Mouse (Mus musculus) ES-Bruce4 (cell line): Measurements from ENCODE around the gene Cdc26. TPM values are rescaled to one million over a fixed set of nuclear protein-coding genes. Genes with fewer than 3 reads are reported as not detected.

Experiments
- H3K27ac ChIP-seq: 2 replicates; pipeline ENCODE4 v1.5.1; 2012; ENCODE audit warnings: low read length, inconsistent platforms; ENCODE audit not compliant: insufficient read depth
- H3K27me3 ChIP-seq: 2 replicates; pipeline ENCODE4 v1.6.1; 2012; ENCODE audit warnings: mild to moderate bottlenecking, low read length, inconsistent platforms; ENCODE audit not compliant: control insufficient read depth, poor library complexity, insufficient read depth, severe bottlenecking
- H3K36me3 ChIP-seq: 2 replicates; pipeline ENCODE4 v1.6.1; 2012; ENCODE audit warnings: inconsistent platforms, mild to moderate bottlenecking, low read length, moderate library complexity; ENCODE audit not compliant: control insufficient read depth, poor library complexity, insufficient read depth, severe bottlenecking
- H3K4me1 ChIP-seq: one replicate; pipeline ENCODE4 v1.8.1; 2011; ENCODE audit warnings: low read length; ENCODE audit not compliant: control insufficient read depth, insufficient read depth
- H3K4me3 ChIP-seq: 2 replicates; pipeline ENCODE4 v1.5.1; 2011; ENCODE audit warnings: low read depth, mild to moderate bottlenecking, low read length
- H3K9ac ChIP-seq: 2 replicates; pipeline ENCODE4 v1.6.1; 2012; ENCODE audit warnings: low read depth, mild to moderate bottlenecking, inconsistent platforms; ENCODE audit not compliant: poor library complexity, severe bottlenecking
- H3K9me3 ChIP-seq: replicated peaks from 2 replicates; pipeline ENCODE4 v1.6.1; 2012; ENCODE audit warnings: mild to moderate bottlenecking, low read length, inconsistent platforms; ENCODE audit not compliant: control insufficient read depth, poor library complexity, insufficient read depth, severe bottlenecking
- CTCF ChIP-seq: IDR thresholded peaks from one replicate; pipeline ENCODE4 v1.8.1; 2011; ENCODE audit warnings: low read depth, low read length
- EP300 ChIP-seq: IDR thresholded peaks from 2 replicates; pipeline ENCODE4 v1.6.1; 2011; ENCODE audit warnings: low read depth, low read length; ENCODE audit not compliant: insufficient read depth
- POLR2A ChIP-seq: IDR thresholded peaks from one replicate; pipeline ENCODE4 v1.8.1; 2011; ENCODE audit warnings: low read length; ENCODE audit not compliant: insufficient read depth
- polyA plus RNA-seq: library from polyadenylated mRNA; stranded (reverse); fragments of >200 nt; gene quantifications from 2 replicates; pipeline ENCODE4 v1.2.4, GENCODE M21; 2011; ENCODE audit warnings: low read depth; ENCODE audit not compliant: missing spikeins, insufficient read depth, insufficient read length

Gene Cdc26
- polyA plus RNA-seq, 1 experiment = 69.0 TPM

DNA sequence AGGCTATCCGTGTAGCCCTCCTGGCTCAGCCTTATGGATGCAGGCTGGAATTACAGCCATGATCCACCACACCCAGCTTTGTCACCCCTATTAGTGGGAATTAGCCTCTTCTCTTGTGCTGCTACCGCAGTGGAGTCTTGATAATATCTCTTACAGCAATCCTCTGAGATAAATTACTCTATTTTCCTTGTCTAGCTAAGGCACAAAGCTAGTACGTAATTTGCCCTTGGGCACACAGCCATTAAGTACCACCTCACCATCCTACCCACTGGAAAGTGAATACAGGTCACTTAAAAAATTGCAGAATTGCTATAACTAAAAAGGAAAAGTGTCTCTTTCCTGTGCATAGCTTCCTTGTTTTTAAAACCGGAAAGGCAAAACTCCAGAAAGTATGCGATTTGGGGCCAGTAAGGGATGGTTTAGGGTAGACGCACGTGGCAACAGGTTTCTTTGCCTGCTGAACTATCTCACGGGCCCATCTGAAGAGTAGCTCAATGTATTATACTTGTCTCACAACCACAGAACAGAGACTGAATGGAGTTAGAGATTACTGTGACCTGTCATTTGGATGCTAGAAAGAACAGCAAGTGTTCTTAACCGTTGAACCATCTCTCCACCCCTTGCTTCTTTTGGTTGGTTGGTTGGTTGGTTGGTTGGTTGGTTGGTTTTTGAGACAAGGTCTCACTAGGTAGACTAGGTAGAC is 35.5 kb downstream of the Cdc26 start:
- H3K4me1 ChIP-seq = no peaks in the 10 kb centered on the region
- H3K27ac ChIP-seq = no peak overlapping the region
- no peak overlapping the region for H3K9ac ChIP-seq
- H3K9me3 ChIP-seq = peaks cover 3% of the 10 kb centered on the region; the same call in 1 of the 2 replicates
- H3K27me3 ChIP-seq = no peaks in the 10 kb centered on the region
- no peaks in the 10 kb centered on the region for H3K36me3 ChIP-seq
- H3K4me3 ChIP-seq = no peak overlapping the region
- TF ChIP-seq CTCF (no peak), EP300 (no peak), POLR2A (no peak)

DNA sequence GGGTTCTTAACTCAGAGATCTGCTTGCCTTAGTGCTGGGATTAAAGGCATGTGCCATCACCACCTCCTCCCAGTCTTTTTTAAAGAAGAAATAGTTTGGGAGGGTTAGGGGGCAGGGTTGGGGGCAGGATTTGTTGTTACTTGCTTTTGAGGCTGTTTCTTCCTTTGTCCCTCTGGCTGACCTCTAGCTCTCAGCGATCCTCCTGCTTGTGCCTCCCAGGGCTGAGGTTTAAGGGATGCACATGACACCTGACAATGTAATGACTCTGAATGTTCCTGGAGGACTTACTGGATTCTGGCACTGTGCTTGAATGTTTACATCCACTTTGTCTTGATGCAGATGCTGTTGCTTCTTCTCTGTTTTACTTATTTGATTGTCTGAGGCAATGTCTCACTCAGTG is 36.0 kb downstream of the Cdc26 start:
- H3K4me3 ChIP-seq = no peak overlapping the region
- no peaks in the 10 kb centered on the region for H3K36me3 ChIP-seq
- no peak overlapping the region for H3K27ac ChIP-seq
- H3K9ac ChIP-seq = no peak overlapping the region
- H3K27me3 ChIP-seq = no peaks in the 10 kb centered on the region
- H3K9me3 ChIP-seq = peaks cover 3% of the 10 kb centered on the region; the same call in 1 of the 2 replicates
- TF ChIP-seq POLR2A (no peak), EP300 (0 out of 2 replicates have a peak, but pooled peaks have one; percentile 60)
- H3K4me1 ChIP-seq = no peaks in the 10 kb centered on the region

DNA sequence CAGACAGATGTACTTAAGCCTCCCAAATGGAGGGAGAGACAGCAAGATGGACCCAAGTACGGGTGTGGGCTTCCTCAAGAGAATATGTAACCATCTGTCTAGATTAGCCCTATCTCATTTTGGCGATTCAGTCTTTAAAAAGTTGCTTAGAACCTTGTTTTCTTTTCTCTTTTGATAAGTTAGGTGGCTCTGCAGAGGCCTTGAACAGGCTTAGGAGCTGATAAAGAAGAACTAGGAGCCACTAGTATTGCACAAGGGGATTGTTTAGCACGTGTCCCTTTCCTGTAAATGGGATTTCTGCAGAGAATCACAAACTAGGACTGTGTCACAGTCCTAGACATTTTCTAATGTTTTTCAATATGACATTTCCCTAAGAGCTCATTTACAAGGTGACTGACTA is 39.4 kb downstream of the Cdc26 start:
- Histone ChIP-seq H3K9ac (no peak overlapping the region), H3K36me3 (no peaks in the 10 kb centered on the region), H3K4me3 (no peak overlapping the region), H3K27me3 (no peaks in the 10 kb centered on the region), H3K4me1 (no peaks in the 10 kb centered on the region), H3K9me3 (no peaks in the 10 kb centered on the region), H3K27ac (no peak overlapping the region)
- TF ChIP-seq CTCF (no peak), POLR2A (no peak), EP300 (no peak)

DNA sequence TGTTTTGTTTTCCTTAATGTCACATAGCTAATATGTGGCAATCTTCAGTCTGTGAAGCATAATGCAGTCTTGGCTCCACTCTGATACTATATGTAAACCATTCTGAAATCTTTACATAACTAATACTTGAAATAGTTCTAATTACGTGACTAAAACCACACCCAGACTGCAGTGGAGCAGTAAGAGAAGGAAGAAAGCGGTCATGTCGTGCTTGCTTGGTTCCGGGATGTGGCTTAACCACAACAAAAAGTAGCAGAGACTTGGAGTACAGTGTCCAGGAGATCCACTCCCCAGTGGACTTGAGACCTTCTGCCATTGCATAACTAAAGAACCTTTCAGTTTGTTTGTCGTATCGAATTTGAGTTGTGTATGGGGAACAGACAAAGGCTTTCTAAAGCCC is 40.9 kb downstream of the Cdc26 start:
- no peak overlapping the region for H3K4me3 ChIP-seq
- no peaks in the 10 kb centered on the region for H3K36me3 ChIP-seq
- no peaks in the 10 kb centered on the region for H3K27me3 ChIP-seq
- H3K9me3 ChIP-seq = no peaks in the 10 kb centered on the region
- H3K9ac ChIP-seq = no peak overlapping the region
- H3K4me1 ChIP-seq = no peaks in the 10 kb centered on the region
- no peak for TF ChIP-seq EP300
- TF ChIP-seq CTCF = no peak
- no peak for TF ChIP-seq POLR2A
- no peak overlapping the region for H3K27ac ChIP-seq

DNA sequence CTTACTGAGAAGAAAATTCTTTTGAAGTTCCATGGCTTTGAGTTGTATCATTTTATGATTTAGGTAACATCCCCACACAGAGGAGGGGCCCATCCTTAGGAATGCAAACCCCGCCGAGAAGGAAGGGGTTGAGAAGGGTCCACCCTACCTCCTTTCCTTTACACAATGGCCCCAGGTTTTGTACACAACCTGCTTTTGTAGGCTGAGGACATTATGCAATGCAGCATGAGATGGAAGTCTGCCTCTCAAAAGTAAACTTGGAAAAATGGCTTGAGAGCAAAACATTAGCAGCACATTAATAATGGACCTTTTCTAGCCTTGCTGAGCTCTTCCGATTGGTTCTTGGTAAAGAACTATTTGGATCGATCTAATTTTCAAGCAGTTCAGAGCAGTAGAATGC is 42.2 kb downstream of the Cdc26 start:
- Histone ChIP-seq H3K9ac (no peak overlapping the region), H3K27me3 (no peaks in the 10 kb centered on the region), H3K4me3 (no peak overlapping the region), H3K4me1 (no peaks in the 10 kb centered on the region), H3K9me3 (no peaks in the 10 kb centered on the region), H3K27ac (no peak overlapping the region), H3K36me3 (no peaks in the 10 kb centered on the region)
- no peak for TF ChIP-seq POLR2A
- no peak for TF ChIP-seq CTCF
- TF ChIP-seq EP300 = no peak

DNA sequence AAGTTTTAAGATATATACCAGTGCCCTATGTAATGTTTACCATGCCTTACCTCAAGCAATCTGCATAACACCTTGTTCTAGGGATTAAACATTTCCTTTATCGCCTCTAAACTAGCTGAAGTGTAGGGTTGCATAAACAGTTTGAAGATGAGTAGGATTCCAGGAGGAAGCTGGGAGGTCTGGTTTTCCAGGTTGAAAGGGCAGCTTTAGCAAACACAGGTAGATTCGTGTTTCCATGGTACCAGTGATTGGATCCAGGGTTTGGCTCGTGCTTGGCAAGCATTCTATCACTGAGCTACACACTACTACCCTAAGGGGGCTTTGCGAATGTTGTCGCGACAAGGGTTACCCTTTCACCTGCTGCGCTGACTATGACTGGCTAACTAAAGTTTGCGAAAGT is 44.1 kb downstream of the Cdc26 start:
- Histone ChIP-seq H3K27me3 (no peaks in the 10 kb centered on the region), H3K36me3 (no peaks in the 10 kb centered on the region), H3K4me3 (no peak overlapping the region), H3K4me1 (no peaks in the 10 kb centered on the region), H3K9me3 (no peaks in the 10 kb centered on the region), H3K9ac (no peak overlapping the region), H3K27ac (no peak overlapping the region)
- TF ChIP-seq EP300 (no peak), POLR2A (no peak), CTCF (no peak)
